Mouse (Mus musculus) heart, embryonic 16.5 days (tissue): Measurements from ENCODE around the gene Olfr307. TPM values are rescaled to one million over a fixed set of nuclear protein-coding genes. Genes with fewer than 3 reads are reported as not detected.
"Not testable (repeated sequence)": the region's sequence is repeated elsewhere in the genome, so short reads cannot be mapped to it uniquely, and the experiment has no call there.

Experiments
- ATAC-seq: fragments of 200-750 bp; cut with Nextera tagmentation; replicated peaks from 2 replicates; pipeline ENCODE4 v1.8.0; 2017; ENCODE audit warnings: moderate number of reproducible peaks; ENCODE audit not compliant: insufficient read depth, low FRiP score; ENCODE audit errors: extremely low read depth
- H3K27ac ChIP-seq: fragments of 300-500 bp; sonication (generic); 2 replicates; pipeline ENCODE4 v1.5.1; 2014; ENCODE audit warnings: mild to moderate bottlenecking, low read length, control low read depth, moderate library complexity
- H3K27me3 ChIP-seq: fragments of 300-500 bp; sonication (generic); 2 replicates; pipeline ENCODE4 v1.6.1; 2014; ENCODE audit warnings: low read length, mixed read lengths; ENCODE audit not compliant: control insufficient read depth, insufficient read depth
- H3K36me3 ChIP-seq: fragments of 300-500 bp; sonication (generic); 2 replicates; pipeline ENCODE4 v1.6.1; 2014; ENCODE audit not compliant: control insufficient read depth, insufficient read depth
- H3K4me1 ChIP-seq: fragments of 300-500 bp; sonication (generic); 2 replicates; pipeline ENCODE4 v1.6.1; 2014; ENCODE audit warnings: low read length, mixed read lengths; ENCODE audit not compliant: control insufficient read depth, insufficient read depth
- H3K4me2 ChIP-seq: fragments of 300-500 bp; sonication (generic); 2 replicates; pipeline ENCODE4 v1.6.1; 2014; ENCODE audit warnings: low read depth, mild to moderate bottlenecking, control low read depth, low read length
- H3K4me3 ChIP-seq: fragments of 300-500 bp; sonication (generic); 2 replicates; pipeline ENCODE4 v1.5.1; 2014; ENCODE audit warnings: mild to moderate bottlenecking, control low read depth, low read length
- H3K9ac ChIP-seq: fragments of 300-500 bp; sonication (generic); 2 replicates; pipeline ENCODE4 v1.6.1; 2014; ENCODE audit warnings: low read length, control low read depth
- H3K9me3 ChIP-seq: fragments of 300-500 bp; sonication (generic); replicated peaks from 2 replicates; pipeline ENCODE4 v1.6.1; 2016; ENCODE audit warnings: low read length; ENCODE audit not compliant: control insufficient read depth
- WGBS: fragments of 180-500 bp; shearing (Covaris S2); extraction: QIAGEN DNeasy Blood & Tissue Kit; methylation state at CpG from one replicate; pipeline ENCODE4 v1.1.7; 2014; 5-methylcytosine and 5-hydroxymethylcytosine counted together
- polyA plus RNA-seq: library from polyadenylated mRNA; unstranded; fragments of >200 nt; fragmentation: Nextera tagmentation; extraction: Ambion mirVana; gene quantifications from 2 replicates; pipeline ENCODE4 v1.2.1, GENCODE M21; 2015

The Olfr307 gene
- not detected in 2 replicates for polyA plus RNA-seq

- Histone ChIP-seq H3K27me3 (no peaks in the 10 kb centered on the region), H3K4me3 (no peak within 1 kb of the TSS)
- WGBS, result 60% methylated on average over 1 of the region's 1 CpGs
Measured at GRCm38 (mm10) chr7:86337486-86337885, at the start of gene Olfr307. Gene Olfr307, minus strand, starts transcription at chr7:86337586.

GRCm38 (mm10) chr7:86386558-86386957, 49.2 kb upstream of the Olfr307 start, which contains the start of gene Olfr304:
Gene Olfr304, minus strand, starts transcription at chr7:86386658.
- Histone ChIP-seq H3K27ac (no peak within 1 kb of the TSS), H3K4me1 (no peaks in the 10 kb centered on the region), H3K27me3 (no peaks in the 10 kb centered on the region), H3K9me3 (no peaks in the 10 kb centered on the region), H3K4me3 (no peak within 1 kb of the TSS), H3K36me3 (no peaks in the 10 kb centered on the region), H3K9ac (no peak within 1 kb of the TSS), H3K4me2 (no peak within 1 kb of the TSS)
- 44% methylated on average over 1 of the region's 1 CpGs for WGBS
- ATAC-seq, result no peak

More at GRCm38 (mm10) chr7:86337486-86337885, at the start of gene Olfr307:
- H3K27ac ChIP-seq, result no peak within 1 kb of the TSS
- no peaks in the 10 kb centered on the region for H3K4me1 ChIP-seq
- no peak within 1 kb of the TSS for H3K4me2 ChIP-seq
- H3K36me3 ChIP-seq, result no peaks in the 10 kb centered on the region
- H3K9me3 ChIP-seq, result no peaks in the 10 kb centered on the region
- ATAC-seq, result no peak
- no peak within 1 kb of the TSS for H3K9ac ChIP-seq

GRCm38 (mm10) chr7:86385769-86386168, 48.4 kb upstream of the Olfr307 start:
- WGBS, result 72% methylated on average over 3 of the region's 3 CpGs
- H3K27me3 ChIP-seq, result no peaks in the 10 kb centered on the region
- H3K36me3 ChIP-seq, result no peaks in the 10 kb centered on the region
- no peaks in the 10 kb centered on the region for H3K9me3 ChIP-seq
- no peak overlapping the region for H3K27ac ChIP-seq
- no peak for ATAC-seq
- no peak overlapping the region for H3K4me3 ChIP-seq
- no peak overlapping the region for H3K4me2 ChIP-seq
- no peaks in the 10 kb centered on the region for H3K4me1 ChIP-seq
- H3K9ac ChIP-seq, result no peak overlapping the region

- Histone ChIP-seq H3K27ac (no peak within 1 kb of the TSS), H3K9me3 (no peaks in the 10 kb centered on the region), H3K27me3 (no peaks in the 10 kb centered on the region), H3K4me3 (no peak within 1 kb of the TSS), H3K9ac (no peak within 1 kb of the TSS), H3K36me3 (no peaks in the 10 kb centered on the region), H3K4me2 (no peak within 1 kb of the TSS), H3K4me1 (no peaks in the 10 kb centered on the region)
- 81% methylated on average over 1 of the region's 1 CpGs for WGBS
- no peak for ATAC-seq
Measured at GRCm38 (mm10) chr7:86366828-86367227, 29.4 kb upstream of the Olfr307 start, which contains the start of gene Olfr305. Gene Olfr305, minus strand, starts transcription at chr7:86366928.

- not testable (repeated sequence) for H3K4me1 ChIP-seq, H3K9ac ChIP-seq, ATAC-seq, H3K36me3 ChIP-seq, H3K27ac ChIP-seq, H3K27me3 ChIP-seq, H3K9me3 ChIP-seq, H3K4me3 ChIP-seq, H3K4me2 ChIP-seq
- 86% methylated on average over 9 of the region's 9 CpGs for WGBS
Measured at GRCm38 (mm10) chr7:86346296-86346695, 8.9 kb upstream of the Olfr307 start.

GRCm38 (mm10) chr7:86344253-86344652, 6.9 kb upstream of the Olfr307 start:
- 63% methylated on average over 3 of the region's 3 CpGs for WGBS
- no peak for ATAC-seq

GRCm38 (mm10) chr7:86342881-86343565, 5.6 kb upstream of the Olfr307 start:
- Histone ChIP-seq H3K4me2 (no peak overlapping the region), H3K27ac (no peak overlapping the region), H3K4me1 (no peaks in the 10 kb centered on the region), H3K36me3 (no peaks in the 10 kb centered on the region), H3K9ac (no peak overlapping the region), H3K9me3 (0 out of 2 replicates have a peak, but pooled peaks cover 2% of the 10 kb centered on the region), H3K27me3 (no peaks in the 10 kb centered on the region), H3K4me3 (no peak overlapping the region)
- ATAC-seq, result no peak
- WGBS, result 67% methylated on average over 14 of the region's 14 CpGs

More at GRCm38 (mm10) chr7:86344253-86344652, 6.9 kb upstream of the Olfr307 start:
- Histone ChIP-seq H3K9ac (no peak overlapping the region), H3K4me1 (no peaks in the 10 kb centered on the region), H3K4me2 (no peak overlapping the region), H3K9me3 (peaks cover 2% of the 10 kb centered on the region; the same call in 1 of the 2 replicates), H3K36me3 (no peaks in the 10 kb centered on the region), H3K4me3 (no peak overlapping the region), H3K27ac (no peak overlapping the region), H3K27me3 (no peaks in the 10 kb centered on the region)

- no peak within 1 kb of the TSS for H3K9ac ChIP-seq
- no peak within 1 kb of the TSS for H3K4me2 ChIP-seq
- H3K36me3 ChIP-seq, result no peaks in the 10 kb centered on the region
- H3K4me1 ChIP-seq, result no peaks in the 10 kb centered on the region
- no peaks in the 10 kb centered on the region for H3K9me3 ChIP-seq
- H3K27ac ChIP-seq, result no peak within 1 kb of the TSS
- H3K27me3 ChIP-seq, result no peaks in the 10 kb centered on the region
- H3K4me3 ChIP-seq, result no peak within 1 kb of the TSS
- no peak for ATAC-seq
Measured at GRCm38 (mm10) chr7:86325530-86325929, 11.9 kb downstream of the Olfr307 start, which contains the start of gene Olfr308. Gene Olfr308, minus strand, starts transcription at chr7:86325630.

- Histone ChIP-seq H3K9me3 (no peaks in the 10 kb centered on the region), H3K4me2 (no peak overlapping the region), H3K4me3 (no peak overlapping the region), H3K27me3 (no peaks in the 10 kb centered on the region), H3K36me3 (no peaks in the 10 kb centered on the region), H3K4me1 (no peaks in the 10 kb centered on the region), H3K9ac (no peak overlapping the region), H3K27ac (no peak overlapping the region)
- no peak for ATAC-seq
- 74% methylated on average over 2 of the region's 2 CpGs for WGBS
Measured at GRCm38 (mm10) chr7:86321323-86321722, 16.1 kb downstream of the Olfr307 start.
